Mouse (Mus musculus) cerebellum, adult 2 months (tissue): ENCODE data around the gene Nup35. TPM values are rescaled to one million over a fixed set of nuclear protein-coding genes. Genes with fewer than 3 reads are reported as not detected.

ENCODE experiments used
- DNase-seq, 2 experiments: peaks; one replicate each; pipeline ENCODE4 v3.0.0; 2021
- H3K27ac ChIP-seq: fragments of 200-500 bp; 2 replicates; pipeline ENCODE4 v1.5.1; 2012; ENCODE audit warnings: low read length, control low read depth, inconsistent platforms; ENCODE audit not compliant: insufficient read depth
- H3K27me3 ChIP-seq: fragments of 200-500 bp; 2 replicates; pipeline ENCODE4 v1.6.1; 2012; ENCODE audit warnings: inconsistent platforms, mild to moderate bottlenecking, low read length, moderate library complexity; ENCODE audit not compliant: control insufficient read depth, insufficient read depth
- H3K4me1 ChIP-seq: fragments of 200-500 bp; 2 replicates; pipeline ENCODE4 v1.6.1; 2011; ENCODE audit warnings: low read length; ENCODE audit not compliant: control insufficient read depth, insufficient read depth
- H3K4me3 ChIP-seq: fragments of 200-500 bp; replicated peaks from 2 replicates; pipeline ENCODE3; 2011; ENCODE audit warnings: mild to moderate bottlenecking, low read depth, low read length, control low read depth; ENCODE audit not compliant: insufficient read depth
- CTCF ChIP-seq: fragments of 200-500 bp; IDR thresholded peaks from 2 replicates; pipeline ENCODE4 v1.5.1; 2011; ENCODE audit warnings: low read depth, mild to moderate bottlenecking, control low read depth, low read length, moderate library complexity, borderline replicate concordance; ENCODE audit not compliant: insufficient read depth
- POLR2A ChIP-seq: fragments of 200-500 bp; IDR thresholded peaks from 2 replicates; pipeline ENCODE4 v1.6.1; 2011; ENCODE audit warnings: low read length, control low read depth, borderline replicate concordance; ENCODE audit not compliant: insufficient read depth
- WGBS: fragments of 180-500 bp; shearing (Covaris S2); methylation state at CpG from one replicate; pipeline ENCODE4 v1.1.7; 2018; 5-methylcytosine and 5-hydroxymethylcytosine counted together
- polyA plus RNA-seq: library from polyadenylated mRNA; depleted of rRNA; stranded (reverse); fragments of >200 nt; gene quantifications from 2 replicates; pipeline ENCODE4 v1.2.3, GENCODE M21; 2012; rRNA removed

The Nup35 gene
- polyA plus RNA-seq = 27.1 and 29.9 TPM in 2 replicates

- H3K27me3 ChIP-seq = no peaks in the 10 kb centered on the region
- peak within 1 kb of the TSS; percentile 39 for H3K27ac ChIP-seq
- TF ChIP-seq POLR2A (peak; percentile 96), CTCF (no peak)
- H3K4me1 ChIP-seq = no peaks in the 10 kb centered on the region
- under 1% methylated on average over 21 of the region's 21 CpGs for WGBS
- peak within 1 kb of the TSS; percentile 86 for H3K4me3 ChIP-seq
- peak; percentile 94 to 97 for DNase-seq
These were observed at the start of gene Nup35, which contains the start of gene Dusp19 for GRCm38 (mm10) chr2:80616854-80617737. Gene Nup35 (plus strand): TSS chr2:80617236. Gene Dusp19 (plus strand): TSS chr2:80617045.

DNA sequence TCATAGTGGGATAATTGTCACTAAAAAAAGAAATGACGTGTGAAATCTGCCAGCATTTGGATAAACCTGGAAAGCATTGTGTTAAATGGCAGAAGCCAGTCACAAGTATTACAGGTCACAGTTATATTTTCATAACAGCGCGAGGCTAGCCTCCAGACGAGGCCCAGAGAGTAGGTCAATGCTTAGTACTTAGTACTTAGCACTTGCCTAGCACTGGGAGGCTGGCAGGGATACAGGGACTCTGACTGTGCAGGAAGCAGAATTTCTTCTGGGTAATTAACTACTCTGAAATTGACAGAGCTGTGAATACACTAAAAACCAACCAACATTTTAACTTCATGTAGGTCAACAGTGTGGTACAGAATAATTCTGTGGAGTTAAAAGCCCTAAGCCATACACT is 49.6 kb upstream of the Nup35 start:
- peak; percentile 32 to 67 for DNase-seq
- no peak overlapping the region for H3K4me3 ChIP-seq
- peaks cover 2% of the 10 kb centered on the region; the same call in 1 of the 2 replicates for H3K4me1 ChIP-seq
- WGBS = 22% methylated on average over 4 of the region's 4 CpGs
- no peak overlapping the region for H3K27ac ChIP-seq
- no peak for TF ChIP-seq POLR2A
- TF ChIP-seq CTCF = no peak
- H3K27me3 ChIP-seq = no peaks in the 10 kb centered on the region

DNA sequence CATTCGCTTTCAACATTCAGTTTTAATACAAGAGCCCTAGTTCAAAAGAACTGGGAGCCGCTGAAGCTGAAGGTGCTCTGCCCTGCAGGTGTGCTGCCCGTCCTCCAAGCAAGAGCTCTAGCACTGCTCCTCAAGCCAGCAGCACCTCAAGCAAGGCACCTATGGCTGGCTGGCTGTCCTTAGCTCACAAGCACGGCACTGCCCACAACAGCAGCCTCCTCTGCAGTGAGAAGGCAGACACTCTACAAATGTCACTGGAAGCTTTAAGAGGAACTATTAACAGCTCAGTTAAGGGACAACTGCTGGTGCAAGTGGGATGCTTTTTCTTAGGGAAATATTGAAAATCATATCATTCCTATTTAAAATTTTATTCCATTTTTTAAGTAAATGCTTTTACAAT is 46.4 kb upstream of the Nup35 start:
- H3K4me3 ChIP-seq = no peak overlapping the region
- no peak for DNase-seq
- H3K27me3 ChIP-seq = no peaks in the 10 kb centered on the region
- H3K27ac ChIP-seq = no peak overlapping the region
- WGBS = 34% methylated on average over 4 of the region's 4 CpGs
- H3K4me1 ChIP-seq = peaks cover 5% of the 10 kb centered on the region; the same call in 1 of the 2 replicates
- no peak for TF ChIP-seq POLR2A

DNA sequence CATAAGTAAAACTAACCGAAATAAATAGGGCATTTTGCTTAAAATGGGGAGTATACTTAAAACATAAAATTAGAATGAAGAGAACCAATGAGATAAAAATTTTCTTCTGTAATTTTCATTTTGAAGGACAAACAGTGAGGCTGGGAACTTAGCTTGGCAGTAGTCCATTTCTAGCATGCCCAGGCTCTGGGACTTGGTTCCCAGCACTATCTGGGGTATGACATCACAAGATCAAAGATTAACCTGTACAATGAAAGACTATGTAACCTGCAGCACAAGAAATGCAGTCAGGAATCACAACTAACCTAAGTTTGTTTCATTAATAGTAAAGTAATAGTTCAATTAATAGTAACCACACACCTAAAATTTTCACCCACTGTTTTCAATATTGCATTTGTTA is 39.8 kb upstream of the Nup35 start:
- TF ChIP-seq CTCF (no peak), POLR2A (no peak)
- 89% methylated on average over 1 of the region's 1 CpGs for WGBS
- peaks cover 9% of the 10 kb centered on the region; the same call in 1 of the 2 replicates for H3K4me1 ChIP-seq

GRCm38 (mm10) chr2:80579253-80579891 is 37.7 kb upstream of the Nup35 start:
- H3K27ac ChIP-seq = no peak overlapping the region
- peak overlapping the region; percentile 32 for H3K4me3 ChIP-seq
- no peak for TF ChIP-seq CTCF
- TF ChIP-seq POLR2A = no peak
- 27% methylated on average over 6 of the region's 6 CpGs for WGBS
- H3K4me1 ChIP-seq = peaks cover 9% of the 10 kb centered on the region; the same call in 1 of the 2 replicates
- DNase-seq = no peak
- no peaks in the 10 kb centered on the region for H3K27me3 ChIP-seq

More for the DNA sequence above, 39.8 kb upstream of the Nup35 start:
- no peaks in the 10 kb centered on the region for H3K27me3 ChIP-seq
- DNase-seq = no peak
- H3K4me3 ChIP-seq = no peak overlapping the region
- H3K27ac ChIP-seq = no peak overlapping the region

- peak overlapping the region; percentile 96 for H3K4me3 ChIP-seq
- DNase-seq = peak in 1 of 2 experiments; percentile 66
- H3K27ac ChIP-seq = peak overlapping the region; percentile 88
- under 1% methylated on average over 55 of the region's 65 CpGs for WGBS
- TF ChIP-seq POLR2A = no peak
- no peak for TF ChIP-seq CTCF
- peaks cover 7% of the 10 kb centered on the region; the same call in 1 of the 2 replicates for H3K4me1 ChIP-seq
- H3K27me3 ChIP-seq = no peaks in the 10 kb centered on the region
These were observed 36.6 kb upstream of the Nup35 start for GRCm38 (mm10) chr2:80580311-80580961.

DNA sequence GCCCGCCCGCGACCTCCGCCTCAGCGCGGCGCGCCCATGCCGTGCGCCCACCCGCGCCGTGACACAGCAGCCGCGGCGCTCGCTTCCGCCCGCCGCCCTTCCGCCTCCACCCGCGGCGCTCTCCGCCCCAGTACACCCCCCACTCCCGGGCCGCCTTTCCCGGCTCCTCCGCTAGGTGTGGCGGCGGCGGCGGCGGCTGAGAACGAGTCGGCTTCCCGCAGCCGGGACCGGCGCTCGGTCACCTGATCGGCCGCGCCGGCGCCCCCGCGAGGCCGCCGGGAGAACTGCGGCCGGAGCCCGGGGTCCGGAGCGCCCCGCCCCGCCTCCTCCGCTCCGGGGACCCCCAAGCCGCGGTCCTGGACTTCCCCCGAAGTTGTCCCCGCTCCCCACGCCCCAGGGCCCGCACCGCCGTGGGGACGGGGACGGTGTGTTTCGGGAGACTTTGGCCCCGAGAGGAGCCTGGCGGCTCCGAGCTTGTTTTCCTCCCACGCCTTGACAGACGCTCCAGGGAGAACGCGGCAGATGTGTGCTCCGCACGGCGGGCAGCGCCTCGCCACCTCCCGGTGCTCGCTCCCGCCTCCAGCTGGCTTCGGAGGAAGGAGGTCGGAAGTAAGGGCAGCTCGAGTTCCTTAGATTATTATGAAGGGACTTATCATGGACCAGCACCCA is 35.9 kb upstream of the Nup35 start, which contains the start of gene Nckap1:
Gene Nckap1 (minus strand): TSS at position 338 of the 669 bp plus-strand sequence.
- 1% methylated on average over 86 of the region's 88 CpGs for WGBS
- H3K4me1 ChIP-seq = peaks cover 3% of the 10 kb centered on the region; the same call in 1 of the 2 replicates
- H3K27me3 ChIP-seq = no peaks in the 10 kb centered on the region
- TF ChIP-seq CTCF (peak; percentile 20; the same call in 1 of the 2 replicates), POLR2A (peak; percentile 32; the same call in 1 of the 2 replicates)
- DNase-seq = peak; percentile 91 to 93
- H3K27ac ChIP-seq = peak within 1 kb of the TSS; percentile 89
- H3K4me3 ChIP-seq = peak within 1 kb of the TSS; percentile 96
